Mouse (Mus musculus) liver, embryonic 14.5 days (tissue): ENCODE data around the gene Sbno2.

ENCODE experiments used
- CTCF ChIP-seq: IDR thresholded peaks from 2 replicates; pipeline ENCODE4 v1.5.1; 2016; ENCODE audit warnings: antibody characterized with exemption, low read depth, control low read depth
- EP300 ChIP-seq: IDR thresholded peaks from 2 replicates; pipeline ENCODE4 v1.6.1; 2016; ENCODE audit warnings: antibody characterized with exemption, low read depth

GRCm38 (mm10) chr10:80055891-80056290 is 49.5 kb downstream of the Sbno2 start:
- TF ChIP-seq CTCF (no peak), EP300 (no peak)
